Mouse (Mus musculus) neural tube, embryonic 14.5 days (tissue): ENCODE measurements around the gene Cdyl2. TPM values are rescaled to one million over a fixed set of nuclear protein-coding genes. Genes with fewer than 3 reads are reported as not detected.

ENCODE experiments used
- ATAC-seq: fragments of 200-750 bp; cut with Nextera tagmentation; 2 replicates; pipeline ENCODE4 v1.8.0; 2017; ENCODE audit warnings: low read depth, mild to moderate bottlenecking, moderate TSS enrichment, moderate library complexity
- H3K27ac ChIP-seq: fragments of 300-500 bp; sonication (generic); 2 replicates; pipeline ENCODE4 v1.5.1; 2014; ENCODE audit warnings: low read depth, mild to moderate bottlenecking, control low read depth, low read length, moderate library complexity, mixed read lengths
- H3K27me3 ChIP-seq: fragments of 300-500 bp; sonication (generic); 2 replicates; pipeline ENCODE4 v1.6.1; 2014; ENCODE audit warnings: low read length; ENCODE audit not compliant: control insufficient read depth, insufficient read depth
- H3K36me3 ChIP-seq: fragments of 300-500 bp; sonication (generic); 2 replicates; pipeline ENCODE4 v1.6.1; 2014; ENCODE audit warnings: low read length, mixed read lengths; ENCODE audit not compliant: control insufficient read depth, insufficient read depth
- H3K4me1 ChIP-seq: fragments of 300-500 bp; sonication (generic); 2 replicates; pipeline ENCODE4 v1.6.1; 2014; ENCODE audit warnings: low read length; ENCODE audit not compliant: control insufficient read depth, insufficient read depth
- H3K4me2 ChIP-seq: fragments of 300-500 bp; sonication (generic); 2 replicates; pipeline ENCODE4 v1.6.1; 2014; ENCODE audit warnings: mild to moderate bottlenecking, low read depth, low read length, control low read depth
- H3K4me3 ChIP-seq: fragments of 300-500 bp; sonication (generic); 2 replicates; pipeline ENCODE4 v1.5.1; 2014; ENCODE audit warnings: low read depth, low read length, control low read depth, mixed read lengths
- H3K9ac ChIP-seq: fragments of 300-500 bp; sonication (generic); replicated peaks from 2 replicates; pipeline ENCODE4 v1.6.1; 2014; ENCODE audit warnings: low read depth, mild to moderate bottlenecking, control low read depth, low read length, mixed read lengths
- H3K9me3 ChIP-seq: fragments of 300-500 bp; sonication (generic); 2 replicates; pipeline ENCODE4 v1.6.1; 2016; ENCODE audit warnings: low read length; ENCODE audit not compliant: control insufficient read depth
- WGBS: fragments of 180-500 bp; shearing (Covaris S2); extraction: QIAGEN DNeasy Blood & Tissue Kit; methylation state at CpG from one replicate; pipeline ENCODE4 v1.1.7; 2014; 5-methylcytosine and 5-hydroxymethylcytosine counted together
- polyA plus RNA-seq: library from polyadenylated mRNA; unstranded; fragments of >200 nt; fragmentation: Nextera tagmentation; extraction: Ambion mirVana; gene quantifications from 2 replicates; pipeline ENCODE4 v1.2.1, GENCODE M21; 2014

The Cdyl2 gene
- polyA plus RNA-seq, 1 experiment from 2014 or later, result 13.6 TPM

- no peaks in the 10 kb centered on the region for H3K27me3 ChIP-seq
- no peak overlapping the region for H3K4me3 ChIP-seq
- ATAC-seq, result no peak
- no peaks in the 10 kb centered on the region for H3K9me3 ChIP-seq
- no peak overlapping the region for H3K4me2 ChIP-seq
- H3K27ac ChIP-seq, result no peak overlapping the region
- H3K9ac ChIP-seq, result no peak overlapping the region
- H3K4me1 ChIP-seq, result no peaks in the 10 kb centered on the region
- no peaks in the 10 kb centered on the region for H3K36me3 ChIP-seq
- 82% methylated on average over 6 of the region's 6 CpGs for WGBS
These were observed 133.1 kb downstream of the Cdyl2 start for GRCm38 (mm10) chr8:116599728-116600127.

- Histone ChIP-seq H3K4me2 (no peak overlapping the region), H3K9me3 (no peaks in the 10 kb centered on the region), H3K9ac (no peak overlapping the region), H3K27ac (no peak overlapping the region), H3K4me1 (no peaks in the 10 kb centered on the region), H3K36me3 (no peaks in the 10 kb centered on the region), H3K27me3 (no peaks in the 10 kb centered on the region), H3K4me3 (no peak overlapping the region)
- 86% methylated on average over 10 of the region's 10 CpGs for WGBS
- no peak for ATAC-seq
These were observed 141.6 kb downstream of the Cdyl2 start for GRCm38 (mm10) chr8:116591226-116591625.

GRCm38 (mm10) chr8:116590546-116590945, 142.2 kb downstream of the Cdyl2 start:
- no peak for ATAC-seq
- Histone ChIP-seq H3K27me3 (no peaks in the 10 kb centered on the region), H3K4me1 (no peaks in the 10 kb centered on the region), H3K4me3 (no peak overlapping the region), H3K27ac (no peak overlapping the region), H3K9ac (no peak overlapping the region), H3K9me3 (no peaks in the 10 kb centered on the region), H3K36me3 (no peaks in the 10 kb centered on the region), H3K4me2 (no peak overlapping the region)
- 88% methylated on average over 4 of the region's 4 CpGs for WGBS

- no peak overlapping the region for H3K4me3 ChIP-seq
- no peak overlapping the region for H3K27ac ChIP-seq
- H3K4me2 ChIP-seq, result no peak overlapping the region
- 85% methylated on average over 14 of the region's 14 CpGs for WGBS
- no peak overlapping the region for H3K9ac ChIP-seq
- H3K4me1 ChIP-seq, result no peaks in the 10 kb centered on the region
- no peaks in the 10 kb centered on the region for H3K9me3 ChIP-seq
- no peaks in the 10 kb centered on the region for H3K27me3 ChIP-seq
- ATAC-seq, result no peak
- H3K36me3 ChIP-seq, result no peaks in the 10 kb centered on the region
These were observed 142.7 kb downstream of the Cdyl2 start for GRCm38 (mm10) chr8:116590106-116590505.

GRCm38 (mm10) chr8:116587616-116588468, 144.9 kb downstream of the Cdyl2 start:
- Histone ChIP-seq H3K9me3 (no peaks in the 10 kb centered on the region), H3K4me1 (no peaks in the 10 kb centered on the region), H3K27ac (no peak overlapping the region), H3K36me3 (no peaks in the 10 kb centered on the region), H3K4me2 (no peak overlapping the region), H3K9ac (no peak overlapping the region), H3K27me3 (no peaks in the 10 kb centered on the region), H3K4me3 (no peak overlapping the region)
- ATAC-seq, result no peak
- WGBS, result 87% methylated on average over 19 of the region's 19 CpGs

GRCm38 (mm10) chr8:116581318-116582019, 151.3 kb downstream of the Cdyl2 start:
- Histone ChIP-seq H3K36me3 (no peaks in the 10 kb centered on the region), H3K4me2 (no peak overlapping the region), H3K9ac (no peak overlapping the region), H3K9me3 (no peaks in the 10 kb centered on the region), H3K4me1 (no peaks in the 10 kb centered on the region), H3K27me3 (no peaks in the 10 kb centered on the region), H3K4me3 (no peak overlapping the region), H3K27ac (no peak overlapping the region)
- ATAC-seq, result no peak
- 90% methylated on average over 11 of the region's 11 CpGs for WGBS

GRCm38 (mm10) chr8:116576732-116577131, 156.1 kb downstream of the Cdyl2 start:
- WGBS, result 98% methylated on average over 2 of the region's 2 CpGs
- Histone ChIP-seq H3K9me3 (no peaks in the 10 kb centered on the region), H3K4me1 (no peaks in the 10 kb centered on the region), H3K9ac (no peak overlapping the region), H3K27me3 (no peaks in the 10 kb centered on the region), H3K36me3 (no peaks in the 10 kb centered on the region), H3K4me3 (no peak overlapping the region), H3K4me2 (no peak overlapping the region), H3K27ac (no peak overlapping the region)
- no peak for ATAC-seq

- Histone ChIP-seq H3K36me3 (no peaks in the 10 kb centered on the region), H3K27ac (no peak overlapping the region), H3K4me2 (no peak overlapping the region), H3K9me3 (no peaks in the 10 kb centered on the region), H3K4me3 (no peak overlapping the region), H3K4me1 (no peaks in the 10 kb centered on the region), H3K27me3 (no peaks in the 10 kb centered on the region), H3K9ac (no peak overlapping the region)
- WGBS, result 86% methylated on average over 5 of the region's 5 CpGs
- no peak for ATAC-seq
These were observed 159.7 kb downstream of the Cdyl2 start for GRCm38 (mm10) chr8:116573085-116573484.

- no peak overlapping the region for H3K9ac ChIP-seq
- WGBS, result 74% methylated on average over 3 of the region's 3 CpGs
- ATAC-seq, result no peak
- no peaks in the 10 kb centered on the region for H3K4me1 ChIP-seq
- no peak overlapping the region for H3K4me2 ChIP-seq
- H3K27ac ChIP-seq, result no peak overlapping the region
- no peaks in the 10 kb centered on the region for H3K36me3 ChIP-seq
- no peaks in the 10 kb centered on the region for H3K9me3 ChIP-seq
- no peaks in the 10 kb centered on the region for H3K27me3 ChIP-seq
- H3K4me3 ChIP-seq, result no peak overlapping the region
These were observed 180.0 kb downstream of the Cdyl2 start for GRCm38 (mm10) chr8:116552778-116553177.
